Mouse (Mus musculus) testis, adult 2 months (tissue): ENCODE data around the gene Osbpl10. TPM values are rescaled to one million over a fixed set of nuclear protein-coding genes. Genes with fewer than 3 reads are reported as not detected.

Source experiments
- H3K27ac ChIP-seq: fragments of 200-500 bp; 2 replicates; pipeline ENCODE4 v1.5.1; 2012; ENCODE audit warnings: low read depth, low read length; ENCODE audit not compliant: control insufficient read depth, insufficient read depth
- H3K27me3 ChIP-seq: fragments of 200-500 bp; 2 replicates; pipeline ENCODE4 v1.6.1; 2012; ENCODE audit warnings: mild to moderate bottlenecking, low read length, moderate library complexity; ENCODE audit not compliant: control insufficient read depth, insufficient read depth
- H3K36me3 ChIP-seq: fragments of 200-500 bp; 2 replicates; pipeline ENCODE4 v1.6.1; 2012; ENCODE audit warnings: mild to moderate bottlenecking, low read length; ENCODE audit not compliant: control insufficient read depth, insufficient read depth
- H3K4me1 ChIP-seq: fragments of 200-500 bp; 2 replicates; pipeline ENCODE4 v1.6.1; 2012; ENCODE audit warnings: low read length; ENCODE audit not compliant: control insufficient read depth, insufficient read depth
- H3K4me3 ChIP-seq: fragments of 200-500 bp; 2 replicates; pipeline ENCODE4 v1.5.1; 2012; ENCODE audit warnings: low read depth, mild to moderate bottlenecking, low read length, moderate library complexity, mixed read lengths; ENCODE audit not compliant: control insufficient read depth
- CTCF ChIP-seq: fragments of 200-500 bp; IDR thresholded peaks from 2 replicates; pipeline ENCODE4 v1.5.1; 2012; ENCODE audit warnings: low read depth, mild to moderate bottlenecking, inconsistent platforms, low read length, moderate library complexity; ENCODE audit not compliant: control insufficient read depth, insufficient read depth, insufficient replicate concordance
- POLR2A ChIP-seq: fragments of 200-500 bp; IDR thresholded peaks from 2 replicates; pipeline ENCODE4 v1.6.1; 2012; ENCODE audit warnings: low read depth, mild to moderate bottlenecking, inconsistent platforms, low read length, moderate library complexity; ENCODE audit not compliant: control insufficient read depth
- polyA plus RNA-seq: library from polyadenylated mRNA; depleted of rRNA; stranded (reverse); fragments of >200 nt; gene quantifications from 2 replicates; pipeline ENCODE4 v1.2.3, GENCODE M21; 2012

Gene Osbpl10
- polyA plus RNA-seq, 1 experiment, result 136 TPM

GRCm38 (mm10) chr9:115045087-115045800 is 66.9 kb downstream of the Osbpl10 start:
- Histone ChIP-seq H3K27ac (no peak overlapping the region), H3K27me3 (no peaks in the 10 kb centered on the region), H3K36me3 (no peaks in the 10 kb centered on the region), H3K4me1 (no peaks in the 10 kb centered on the region; the same call in none of the 2 replicates), H3K4me3 (no peak overlapping the region)
- no peak for TF ChIP-seq POLR2A
- no peak for TF ChIP-seq CTCF

- Histone ChIP-seq H3K27me3 (no peaks in the 10 kb centered on the region), H3K27ac (no peak overlapping the region), H3K36me3 (no peaks in the 10 kb centered on the region), H3K4me1 (no peaks in the 10 kb centered on the region; the same call in none of the 2 replicates), H3K4me3 (no peak overlapping the region)
- no peak for TF ChIP-seq CTCF
- no peak for TF ChIP-seq POLR2A
Measured at GRCm38 (mm10) chr9:115046701-115047100, 68.3 kb downstream of the Osbpl10 start.

GRCm38 (mm10) chr9:115048340-115048739 is 70.0 kb downstream of the Osbpl10 start:
- Histone ChIP-seq H3K4me3 (no peak overlapping the region), H3K4me1 (no peaks in the 10 kb centered on the region; the same call in none of the 2 replicates), H3K27me3 (no peaks in the 10 kb centered on the region), H3K27ac (no peak overlapping the region), H3K36me3 (no peaks in the 10 kb centered on the region)
- TF ChIP-seq POLR2A, result no peak
- no peak for TF ChIP-seq CTCF

- TF ChIP-seq CTCF, result no peak
- no peak for TF ChIP-seq POLR2A
- no peaks in the 10 kb centered on the region; the same call in none of the 2 replicates for H3K4me1 ChIP-seq
- no peak overlapping the region for H3K27ac ChIP-seq
- H3K27me3 ChIP-seq, result no peaks in the 10 kb centered on the region
- no peak overlapping the region for H3K4me3 ChIP-seq
- no peaks in the 10 kb centered on the region for H3K36me3 ChIP-seq
Measured at GRCm38 (mm10) chr9:115048861-115049260, 70.5 kb downstream of the Osbpl10 start.

- Histone ChIP-seq H3K4me3 (no peak overlapping the region), H3K27ac (no peak overlapping the region), H3K4me1 (peaks cover 2% of the 10 kb centered on the region; the same call in 1 of the 2 replicates), H3K36me3 (no peaks in the 10 kb centered on the region), H3K27me3 (no peaks in the 10 kb centered on the region)
- no peak for TF ChIP-seq CTCF
- no peak for TF ChIP-seq POLR2A
Measured at GRCm38 (mm10) chr9:115049981-115050720, 71.8 kb downstream of the Osbpl10 start.

GRCm38 (mm10) chr9:115051976-115052375 is 73.6 kb downstream of the Osbpl10 start:
- TF ChIP-seq CTCF, result no peak
- no peak for TF ChIP-seq POLR2A
- H3K36me3 ChIP-seq, result no peaks in the 10 kb centered on the region

GRCm38 (mm10) chr9:115053779-115054178 is 75.4 kb downstream of the Osbpl10 start:
- no peak overlapping the region for H3K4me3 ChIP-seq

More at GRCm38 (mm10) chr9:115051976-115052375, 73.6 kb downstream of the Osbpl10 start:
- Histone ChIP-seq H3K27me3 (no peaks in the 10 kb centered on the region), H3K4me1 (peaks cover 6% of the 10 kb centered on the region; the same call in 1 of the 2 replicates), H3K27ac (no peak overlapping the region), H3K4me3 (no peak overlapping the region)

More at GRCm38 (mm10) chr9:115053779-115054178, 75.4 kb downstream of the Osbpl10 start:
- H3K4me1 ChIP-seq, result peaks cover 6% of the 10 kb centered on the region; the same call in 1 of the 2 replicates
- H3K27ac ChIP-seq, result no peak overlapping the region
- no peaks in the 10 kb centered on the region for H3K27me3 ChIP-seq
- TF ChIP-seq POLR2A, result no peak
- TF ChIP-seq CTCF, result no peak
- H3K36me3 ChIP-seq, result no peaks in the 10 kb centered on the region
